Mouse (Mus musculus) CH12.LX (cell line): ENCODE data around the gene Arhgef28. TPM values are rescaled to one million over a fixed set of nuclear protein-coding genes. Genes with fewer than 3 reads are reported as not detected.

Experiments
- DNase-seq: peaks from one replicate; pipeline ENCODE4 v3.0.0-alpha.2; 2013; ENCODE audit errors: extremely low read depth
- H3K27ac ChIP-seq: 2 replicates; pipeline ENCODE4 v1.5.1; 2012; ENCODE audit warnings: low read depth, mild to moderate bottlenecking, control low read depth, moderate library complexity; ENCODE audit not compliant: insufficient read depth
- H3K27me3 ChIP-seq: replicated peaks from 2 replicates; pipeline ENCODE3; 2012; ENCODE audit warnings: inconsistent platforms
- H3K36me3 ChIP-seq, 2 experiments: replicated peaks in 1 of 2; 2 replicates each; pipeline versions ENCODE3 to v1.6.1; 2012; ENCODE audit warnings: inconsistent platforms in 1 of 2, low read length in 1 of 2, mild to moderate bottlenecking in 1 of 2, mixed read lengths in 1 of 2, moderate library complexity in 1 of 2; ENCODE audit not compliant: control insufficient read depth in 1 of 2, insufficient read depth in 1 of 2
- H3K4me1 ChIP-seq, 2 experiments: 2 replicates each; pipeline ENCODE4 v1.6.1; 2012; ENCODE audit warnings: inconsistent platforms in 1 of 2, moderate library complexity in 1 of 2; ENCODE audit not compliant: insufficient read depth in 2 of 2, control insufficient read depth in 1 of 2
- H3K4me2 ChIP-seq: 2 replicates; pipeline ENCODE4 v1.6.1; 2012; ENCODE audit warnings: low read depth, mild to moderate bottlenecking, control low read depth; ENCODE audit not compliant: poor library complexity, insufficient read depth, severe bottlenecking
- H3K4me3 ChIP-seq, 3 experiments: fragments of 150-350 bp in 1 of 3; sonication (generic) in 1 of 3; replicated peaks in 1 of 3; 2 replicates each; pipeline versions ENCODE3 to v1.5.1; 2011 to 2012; ENCODE audit warnings: low read depth in 2 of 3, low read length in 2 of 3, mild to moderate bottlenecking in 2 of 3, moderate library complexity in 2 of 3, control low read depth in 1 of 3, improper control_type of control experiment in 1 of 3, inconsistent platforms in 1 of 3, mixed read lengths in 1 of 3; ENCODE audit not compliant: poor library complexity in 1 of 3
- H3K79me2 ChIP-seq: replicated peaks from 2 replicates; pipeline ENCODE4 v1.6.1; 2012; ENCODE audit warnings: mild to moderate bottlenecking, moderate library complexity; ENCODE audit not compliant: control insufficient read depth, poor library complexity, insufficient read depth, severe bottlenecking; ENCODE audit errors: extremely low read depth
- H3K9ac ChIP-seq: 2 replicates; pipeline ENCODE4 v1.6.1; 2012; ENCODE audit warnings: low read depth, mild to moderate bottlenecking, control low read depth, moderate library complexity; ENCODE audit not compliant: insufficient read depth
- H3K9me3 ChIP-seq: replicated peaks from 2 replicates; pipeline ENCODE3; 2012; ENCODE audit warnings: low read length, inconsistent platforms, mixed read lengths
- CHD1 ChIP-seq: IDR thresholded peaks from 2 replicates; pipeline ENCODE4 v1.6.1; 2012; ENCODE audit warnings: low read depth, low read length, improper control_type of control experiment, inconsistent platforms
- CTCF ChIP-seq, 2 experiments: IDR thresholded peaks in 1 of 2; conservative IDR thresholded peaks in 1 of 2; 2 replicates each; pipeline ENCODE4 v1.5.1; 2011 to 2012; ENCODE audit warnings: low read depth in 2 of 2, low read length in 2 of 2, improper control_type of control experiment in 1 of 2, inconsistent platforms in 1 of 2, mild to moderate bottlenecking in 1 of 2, moderate library complexity in 1 of 2
- E2F4 ChIP-seq: IDR thresholded peaks from 2 replicates; pipeline ENCODE4 v1.6.1; 2011; ENCODE audit warnings: low read depth, low read length, improper control_type of control experiment; ENCODE audit not compliant: insufficient replicate concordance
- EP300 ChIP-seq: IDR thresholded peaks from 2 replicates; pipeline ENCODE4 v1.6.1; 2011; ENCODE audit warnings: low read length, improper control_type of control experiment
- GABPA ChIP-seq: IDR thresholded peaks from 2 replicates; pipeline ENCODE4 v1.6.1; 2012; ENCODE audit warnings: low read depth, low read length, improper control_type of control experiment, inconsistent platforms; ENCODE audit not compliant: insufficient replicate concordance
- HCFC1 ChIP-seq: IDR thresholded peaks from 2 replicates; pipeline ENCODE4 v1.6.1; 2012; ENCODE audit warnings: low read depth, mild to moderate bottlenecking, inconsistent platforms, low read length, improper control_type of control experiment
- IRF4 ChIP-seq: IDR thresholded peaks from 2 replicates; pipeline ENCODE4 v1.6.1; 2014; ENCODE audit warnings: low read depth, mild to moderate bottlenecking, inconsistent platforms, low read length, improper control_type of control experiment
- JUND ChIP-seq: conservative IDR thresholded peaks from 2 replicates; pipeline ENCODE4 v1.6.1; 2011; ENCODE audit warnings: low read depth, low read length, improper control_type of control experiment
- MAFK ChIP-seq: IDR thresholded peaks from 2 replicates; pipeline ENCODE4 v1.6.1; 2011; ENCODE audit warnings: low read length, improper control_type of control experiment; ENCODE audit not compliant: insufficient replicate concordance
- MAZ ChIP-seq: IDR thresholded peaks from 2 replicates; pipeline ENCODE4 v1.6.1; 2012; ENCODE audit warnings: low read depth, mild to moderate bottlenecking, inconsistent platforms, low read length, improper control_type of control experiment, moderate library complexity
- MEF2A ChIP-seq: IDR thresholded peaks from 2 replicates; pipeline ENCODE4 v1.6.1; 2014; ENCODE audit warnings: low read depth, mild to moderate bottlenecking, inconsistent platforms, low read length, improper control_type of control experiment, borderline replicate concordance
- MXI1 ChIP-seq: IDR thresholded peaks from 2 replicates; pipeline ENCODE4 v1.6.1; 2011; ENCODE audit warnings: mild to moderate bottlenecking, low read depth, low read length, improper control_type of control experiment
- NRF1 ChIP-seq: IDR thresholded peaks from 2 replicates; pipeline ENCODE4 v1.6.1; 2014; ENCODE audit warnings: low read depth, mild to moderate bottlenecking, inconsistent platforms, low read length, improper control_type of control experiment, moderate library complexity
- RAD21 ChIP-seq: IDR thresholded peaks from 2 replicates; pipeline ENCODE4 v1.6.1; 2011; ENCODE audit warnings: low read depth, mild to moderate bottlenecking, low read length, improper control_type of control experiment, moderate library complexity
- SIN3A ChIP-seq: IDR thresholded peaks from 2 replicates; pipeline ENCODE4 v1.6.1; 2012; ENCODE audit warnings: low read length, improper control_type of control experiment, inconsistent platforms
- SMC3 ChIP-seq: IDR thresholded peaks from 2 replicates; pipeline ENCODE4 v1.6.1; 2011; ENCODE audit warnings: low read depth, low read length, improper control_type of control experiment
- TCF12 ChIP-seq: IDR thresholded peaks from 2 replicates; pipeline ENCODE4 v1.6.1; 2014; ENCODE audit warnings: low read depth, mild to moderate bottlenecking, inconsistent platforms, low read length, improper control_type of control experiment
- UBTF ChIP-seq: IDR thresholded peaks from 2 replicates; pipeline ENCODE4 v1.6.1; 2012; ENCODE audit warnings: low read depth, mild to moderate bottlenecking, inconsistent platforms, low read length, improper control_type of control experiment, moderate library complexity
- USF2 ChIP-seq: conservative IDR thresholded peaks from 2 replicates; pipeline ENCODE4 v1.6.1; 2011; ENCODE audit warnings: low read depth, low read length, improper control_type of control experiment
- ZC3H11A ChIP-seq: IDR thresholded peaks from 2 replicates; pipeline ENCODE4 v1.6.1; 2012; ENCODE audit warnings: low read depth, mild to moderate bottlenecking, inconsistent platforms, low read length, improper control_type of control experiment
- ZKSCAN1 ChIP-seq: IDR thresholded peaks from 2 replicates; pipeline ENCODE4 v1.6.1; 2012; ENCODE audit warnings: low read depth, inconsistent platforms, low read length, improper control_type of control experiment, borderline replicate concordance
- ZNF384 ChIP-seq: IDR thresholded peaks from 2 replicates; pipeline ENCODE4 v1.6.1; 2012; ENCODE audit warnings: low read depth, low read length, improper control_type of control experiment, inconsistent platforms
- dilution Hi-C: fragments of 300-500 bp; cut with MboI; formaldehyde crosslinking; loops from 2 replicates; pipeline ENCODE4 v1.14.3; 2020; ENCODE audit warnings: low sequenced_read_pairs; ENCODE audit not compliant: extremely low pct_unique_long_range_greater_than_20kb, extremely low pct_ligation_motif_present
- in situ Hi-C: fragments of 300-500 bp; cut with MboI; formaldehyde crosslinking; loops from 3 replicates; pipeline ENCODE4 v1.14.3; 2019; ENCODE audit warnings: low sequenced_read_pairs, low pct_ligation_motif_present, low pct_unique_long_range_greater_than_20kb, mixed read lengths
- polyA plus RNA-seq: library from polyadenylated mRNA; unstranded; fragments of >175 nt; gene quantifications from 2 replicates; pipeline ENCODE4 v1.2.1, GENCODE M21; 2012; ENCODE audit warnings: low read depth; ENCODE audit not compliant: insufficient read length
- total RNA-seq, 2 experiments: library from RNA; depleted of rRNA; stranded (reverse); fragments of 300-350 nt in 1 of 2; fragments of >200 nt in 1 of 2; gene quantifications; 2 replicates each; pipeline ENCODE4 v1.2.3; 2012 to 2014

Arhgef28 gene
- total and polyA plus RNA-seq, 3 experiments = 0.07 to 0.24 (median 0.08) TPM

- Histone ChIP-seq H3K9ac (no peak overlapping the region), H3K36me3 (no peaks in the 10 kb centered on the region), H3K27me3 (no peaks in the 10 kb centered on the region), H3K4me3 (no peak overlapping the region), H3K4me2 (no peak overlapping the region), H3K4me1 (peaks cover 0 to 12% of the 10 kb centered on the region in 2 experiments; a peak in 1 of 4 replicates), H3K9me3 (no peaks in the 10 kb centered on the region), H3K27ac (no peak overlapping the region), H3K79me2 (no peaks in the 10 kb centered on the region)
- no peak for TF ChIP-seq TCF12
- TF ChIP-seq NRF1 = no peak
- no peak for TF ChIP-seq JUND
- no peak for TF ChIP-seq ZKSCAN1
- TF ChIP-seq MEF2A = no peak
- TF ChIP-seq ZNF384 = no peak
- no peak for TF ChIP-seq IRF4
- TF ChIP-seq UBTF = no peak
- TF ChIP-seq SIN3A = no peak
- TF ChIP-seq USF2 = no peak
- no peak for TF ChIP-seq CTCF (conservative IDR thresholded peaks at IDR 0.05 in 1 of 2, IDR thresholded peaks at IDR 0.05 in 1 of 2; ENCODE audit: low read depth in 2 of 2, low read length in 2 of 2)
- TF ChIP-seq HCFC1 = no peak
- TF ChIP-seq SMC3 = no peak
- DNase-seq = no peak
- in situ Hi-C loops = no loop called here
- dilution Hi-C loops = no loop called here
These were observed 229.1 kb downstream of the Arhgef28 start for GRCm38 (mm10) chr13:97977104-97977503.

- no peaks in the 10 kb centered on the region for H3K9me3 ChIP-seq
- H3K79me2 ChIP-seq = no peaks in the 10 kb centered on the region
- no peak overlapping the region for H3K27ac ChIP-seq
- peaks cover 0 to 12% of the 10 kb centered on the region in 2 experiments; a peak in 1 of 4 replicates for H3K4me1 ChIP-seq
- H3K27me3 ChIP-seq = no peaks in the 10 kb centered on the region
- no peak overlapping the region for H3K9ac ChIP-seq
- in situ Hi-C loops = no loop called here
- TF ChIP-seq MXI1 (no peak), CHD1 (no peak), IRF4 (no peak), GABPA (no peak), RAD21 (no peak), EP300 (no peak), E2F4 (no peak), ZNF384 (no peak), JUND (no peak), ZKSCAN1 (no peak), ZC3H11A (no peak), MAZ (no peak), NRF1 (no peak), MAFK (no peak)
- no peaks in the 10 kb centered on the region for H3K36me3 ChIP-seq
- no peak overlapping the region for H3K4me2 ChIP-seq
- dilution Hi-C loops = no loop called here
- no peak for DNase-seq
- no peak overlapping the region for H3K4me3 ChIP-seq
These were observed 229.6 kb downstream of the Arhgef28 start for GRCm38 (mm10) chr13:97976642-97977041.
